Mouse (Mus musculus) MEL (cell line): ENCODE measurements around the gene Myo1c.

Source experiments
- BHLHE40 ChIP-seq: IDR thresholded peaks from 2 replicates; pipeline ENCODE4 v1.6.1; 2012; ENCODE audit warnings: low read depth, mild to moderate bottlenecking, inconsistent platforms, low read length, improper control_type of control experiment, borderline replicate concordance
- CHD1 ChIP-seq: IDR thresholded peaks from 2 replicates; pipeline ENCODE4 v1.6.1; 2012; ENCODE audit warnings: low read depth, mild to moderate bottlenecking, inconsistent platforms, low read length, improper control_type of control experiment
- CTCF ChIP-seq, 3 experiments: IDR thresholded peaks in 2 of 3; conservative IDR thresholded peaks in 1 of 3; 2 replicates each; pipeline ENCODE4 v1.5.1; 2011 to 2012; ENCODE audit warnings: low read length in 3 of 3, low read depth in 2 of 3, mild to moderate bottlenecking in 2 of 3, improper control_type of control experiment in 1 of 3, inconsistent platforms in 1 of 3, mixed read lengths in 1 of 3, moderate library complexity in 1 of 3; ENCODE audit not compliant: control insufficient read depth in 1 of 3, insufficient read depth in 1 of 3, poor library complexity in 1 of 3, severe bottlenecking in 1 of 3
- E2F4 ChIP-seq: IDR thresholded peaks from 2 replicates; pipeline ENCODE4 v1.6.1; 2011; ENCODE audit warnings: low read depth, low read length, improper control_type of control experiment, borderline replicate concordance
- ELF1 ChIP-seq: IDR thresholded peaks from 2 replicates; pipeline ENCODE4 v1.6.1; 2014; ENCODE audit warnings: low read depth, mild to moderate bottlenecking, inconsistent platforms, low read length, improper control_type of control experiment, moderate library complexity
- EP300 ChIP-seq, 2 experiments: IDR thresholded peaks; 2 replicates each; pipeline ENCODE4 v1.6.1; 2011; ENCODE audit warnings: improper control_type of control experiment in 2 of 2, low read length in 2 of 2, low read depth in 1 of 2, mild to moderate bottlenecking in 1 of 2
- GATA1 ChIP-seq: IDR thresholded peaks from 2 replicates; pipeline ENCODE4 v1.6.1; 2011; ENCODE audit warnings: low read depth, low read length, improper control_type of control experiment
- HCFC1 ChIP-seq: IDR thresholded peaks from 2 replicates; pipeline ENCODE4 v1.6.1; 2012; ENCODE audit warnings: low read depth, mild to moderate bottlenecking, inconsistent platforms, low read length, improper control_type of control experiment, moderate library complexity
- MYC ChIP-seq: IDR thresholded peaks from 2 replicates; pipeline ENCODE4 v1.6.1; 2011; ENCODE audit warnings: low read depth, mild to moderate bottlenecking, low read length, improper control_type of control experiment, moderate library complexity
- NRF1 ChIP-seq: IDR thresholded peaks from 2 replicates; pipeline ENCODE4 v1.6.1; 2014; ENCODE audit warnings: low read depth, mild to moderate bottlenecking, inconsistent platforms, low read length, improper control_type of control experiment, moderate library complexity; ENCODE audit not compliant: poor library complexity, insufficient read depth, severe bottlenecking
- POLR2A ChIP-seq, 2 experiments: IDR thresholded peaks; 2 replicates each; pipeline ENCODE4 v1.6.1; 2011 to 2012; ENCODE audit warnings: low read length in 2 of 2, mild to moderate bottlenecking in 2 of 2, control low read depth in 1 of 2, improper control_type of control experiment in 1 of 2, low read depth in 1 of 2, moderate library complexity in 1 of 2; ENCODE audit not compliant: control insufficient read depth in 1 of 2, insufficient read depth in 1 of 2, poor library complexity in 1 of 2
- RCOR1 ChIP-seq: IDR thresholded peaks from 2 replicates; pipeline ENCODE4 v1.6.1; 2012; ENCODE audit warnings: low read depth, mild to moderate bottlenecking, inconsistent platforms, low read length, improper control_type of control experiment
- TCF12 ChIP-seq: IDR thresholded peaks from 2 replicates; pipeline ENCODE4 v1.6.1; 2014; ENCODE audit warnings: low read depth, mild to moderate bottlenecking, inconsistent platforms, low read length, improper control_type of control experiment, moderate library complexity
- USF1 ChIP-seq: IDR thresholded peaks from 2 replicates; pipeline ENCODE4 v1.6.1; 2014; ENCODE audit warnings: low read depth, mild to moderate bottlenecking, inconsistent platforms, low read length, improper control_type of control experiment, moderate library complexity

DNA sequence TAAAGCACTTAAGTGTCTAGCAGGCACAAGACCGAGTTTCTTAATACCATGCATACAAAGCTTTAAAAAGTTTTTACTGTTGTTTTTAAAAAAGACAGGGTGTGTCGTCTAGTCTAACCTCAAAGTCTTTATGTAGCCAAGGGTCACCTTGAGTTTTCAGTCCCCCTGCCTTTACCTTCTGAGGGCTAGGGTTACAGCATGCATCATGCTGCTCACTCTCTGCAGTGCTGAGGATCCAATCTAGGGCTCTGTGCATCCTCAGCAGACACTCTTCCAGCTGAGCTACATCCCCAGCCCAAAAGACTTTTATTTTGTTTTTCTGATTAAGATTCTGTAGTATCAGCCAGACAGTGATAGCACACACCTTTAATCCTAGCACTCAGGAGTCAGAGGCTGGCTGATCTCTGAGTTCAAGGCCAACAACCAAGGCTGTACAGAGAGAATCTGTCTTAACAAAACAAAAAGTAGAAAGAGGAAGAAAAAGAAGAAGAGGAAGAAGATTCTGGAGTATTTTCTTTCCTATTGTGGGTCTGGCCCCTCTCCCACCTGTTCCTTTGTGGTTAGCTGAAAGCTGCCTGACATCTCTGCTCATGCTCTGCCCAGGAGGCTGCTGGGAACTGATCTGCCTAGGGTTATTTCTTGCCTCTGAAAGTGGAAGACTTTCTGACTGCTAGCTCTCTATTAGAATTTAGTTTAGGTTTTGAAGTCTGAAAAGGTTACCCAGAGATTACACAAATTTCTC is 27.5 kb upstream of the Myo1c start:
- no peak for TF ChIP-seq CTCF (IDR thresholded peaks at IDR 0.05 in 2 of 3, conservative IDR thresholded peaks at IDR 0.05 in 1 of 3; ENCODE audit: control insufficient read depth in 1 of 3, insufficient read depth in 1 of 3, low read depth in 2 of 3, low read length in 3 of 3, poor library complexity in 1 of 3, severe bottlenecking in 1 of 3)
- peak; percentile 80 for TF ChIP-seq TCF12
- peak; percentile 72 for TF ChIP-seq HCFC1
- TF ChIP-seq POLR2A (IDR thresholded peaks at IDR 0.05; ENCODE audit: control insufficient read depth in 1 of 2, insufficient read depth in 1 of 2, low read depth in 1 of 2, low read length in 2 of 2, poor library complexity in 1 of 2), result no peak
- peak; percentile 67; the same call in 1 of the 2 replicates for TF ChIP-seq MYC
- TF ChIP-seq BHLHE40, result no peak
- TF ChIP-seq GATA1, result no peak
- TF ChIP-seq NRF1, result peak; percentile 69
- TF ChIP-seq CHD1, result no peak
- TF ChIP-seq RCOR1, result peak; percentile 86
- TF ChIP-seq ELF1, result peak; percentile 60; the same call in 1 of the 2 replicates
- TF ChIP-seq USF1, result no peak
- no peak for TF ChIP-seq E2F4
- peak; percentile 77 to 78 for TF ChIP-seq EP300 (IDR thresholded peaks at IDR 0.05; ENCODE audit: low read depth in 1 of 2, low read length in 2 of 2)
